Mouse (Mus musculus): ENCODE measurements around the gene Rhbdf1. TPM values are rescaled to one million over a fixed set of nuclear protein-coding genes. Genes with fewer than 3 reads are reported as not detected.
A peak's percentile ranks its signal among the peaks of the same experiment; 100 is the strongest.

The Rhbdf1 gene
- polyA plus RNA-seq, 2 experiments from 2014 or later, result 1.1 TPM; not detected in 1

DNA sequence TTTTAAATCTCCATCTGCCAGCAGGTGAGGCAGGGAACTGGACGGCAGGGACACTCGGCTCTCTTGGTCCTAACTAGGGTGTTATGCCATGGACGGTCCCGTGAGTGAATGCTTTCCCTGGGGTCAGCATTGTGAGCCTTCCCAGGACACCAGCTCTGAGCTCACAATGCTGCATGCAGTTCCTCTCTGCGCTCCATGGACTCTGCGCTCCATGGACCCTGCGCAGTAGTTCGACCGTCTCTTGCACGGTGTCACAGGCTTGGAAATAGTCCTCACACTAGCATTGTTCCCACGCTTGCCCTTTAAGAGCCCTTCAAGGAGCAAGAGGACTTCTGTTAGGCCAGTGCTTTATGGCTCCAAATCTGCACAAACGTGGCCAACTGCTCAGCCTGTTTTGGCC, 33.2 kb downstream of the Rhbdf1 start:
- ATAC-seq, result no peak

DNA sequence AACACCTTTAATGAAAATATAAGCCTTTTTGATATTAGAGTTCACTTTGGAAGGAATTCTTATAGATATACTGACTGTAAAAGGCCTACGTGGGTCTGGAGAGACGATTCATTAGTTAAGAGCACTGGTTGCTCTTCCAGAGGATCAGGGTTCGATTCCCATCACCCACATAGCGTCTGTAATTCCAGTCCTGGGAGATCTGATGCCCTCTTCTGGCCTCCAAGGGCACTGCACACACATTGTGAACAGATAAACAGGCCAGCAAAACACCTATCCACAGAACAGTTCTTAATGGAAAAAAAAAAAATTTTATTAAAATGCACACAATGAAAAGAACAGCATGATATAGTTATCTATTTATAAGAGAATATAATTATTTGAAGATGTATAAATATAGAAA, 34.8 kb downstream of the Rhbdf1 start:
- no peak for ATAC-seq

DNA sequence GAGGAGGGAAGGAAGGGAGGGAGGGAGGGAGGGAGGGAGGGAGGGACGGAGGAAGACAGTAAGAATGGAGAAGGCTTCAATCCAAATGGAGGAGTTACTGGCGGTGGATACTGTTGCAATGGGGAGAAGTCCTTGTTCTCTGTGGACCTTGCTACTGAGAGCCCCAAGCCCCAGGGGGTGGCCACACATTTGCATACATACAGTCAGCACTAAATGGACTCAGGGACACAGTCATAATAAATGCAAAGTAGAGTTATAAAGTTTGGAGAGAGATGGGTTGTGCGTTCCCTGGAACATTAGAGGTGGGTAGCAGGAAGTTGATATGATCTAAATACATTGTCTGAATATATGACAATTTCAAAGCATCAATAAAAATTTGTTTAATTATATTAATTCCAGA, 36.1 kb downstream of the Rhbdf1 start:
- ATAC-seq, result no peak

DNA sequence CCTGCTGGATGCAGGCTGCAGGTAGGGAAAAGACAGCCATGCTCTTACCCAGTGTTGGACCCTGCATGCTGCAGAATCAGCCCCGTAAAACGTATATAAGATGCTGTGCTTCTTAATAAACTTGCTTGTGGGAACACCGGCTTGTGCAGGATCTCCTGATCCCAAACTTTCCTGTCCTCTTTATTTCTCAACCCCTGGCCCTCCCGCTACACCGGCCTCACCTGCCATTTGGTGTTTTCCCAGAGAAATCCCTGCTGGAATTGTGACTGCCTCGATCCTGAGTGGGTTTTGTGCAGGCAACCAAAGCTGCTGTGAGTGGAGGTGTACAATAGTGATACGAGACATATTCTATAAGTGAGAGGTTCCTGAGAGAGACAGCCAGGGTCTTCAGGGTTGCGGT, 37.6 kb downstream of the Rhbdf1 start:
- ATAC-seq, result no peak

DNA sequence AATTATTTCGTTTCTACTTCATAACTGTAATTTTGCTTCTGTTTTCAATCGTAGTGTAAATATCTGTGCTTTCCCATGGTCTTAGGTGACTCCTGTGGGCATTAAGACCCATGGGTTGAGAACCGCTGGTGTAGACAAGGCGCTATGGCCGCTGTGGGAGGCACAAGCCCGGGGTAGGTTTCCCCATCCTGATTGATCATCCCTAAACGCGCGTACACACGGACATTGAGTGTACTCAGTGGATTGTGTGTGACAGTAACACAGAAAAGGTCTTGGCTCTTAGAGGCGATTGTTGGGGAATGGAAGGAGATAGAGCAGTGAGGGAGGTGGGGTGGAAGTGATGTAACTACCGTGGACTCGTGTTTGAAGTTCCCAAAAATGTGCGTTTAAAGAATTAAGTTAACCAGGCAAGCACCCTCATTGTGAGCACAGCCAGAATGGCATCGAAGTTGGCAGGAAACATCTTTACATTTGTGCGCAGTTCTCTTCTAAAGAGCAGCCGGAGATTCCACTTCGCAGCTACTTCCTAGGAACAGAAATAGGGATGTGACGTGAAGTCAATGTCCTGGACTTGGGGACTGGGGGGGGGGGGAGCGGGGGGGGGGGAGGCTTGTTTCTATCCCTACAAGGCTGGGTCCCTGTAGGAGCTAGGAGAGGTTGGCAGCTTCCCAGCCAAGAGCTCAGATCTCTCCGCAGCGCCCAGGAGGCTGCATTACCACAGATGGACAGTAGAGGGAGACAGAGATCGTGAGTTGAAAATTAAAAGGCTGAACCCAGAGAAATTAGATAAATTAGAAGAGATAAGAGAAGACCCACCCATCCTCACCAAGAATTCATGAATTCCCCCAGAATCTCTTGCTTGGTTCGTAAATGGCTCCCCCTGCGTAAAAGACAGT, 39.9 kb downstream of the Rhbdf1 start:
- ATAC-seq, result peak; percentile 68

DNA sequence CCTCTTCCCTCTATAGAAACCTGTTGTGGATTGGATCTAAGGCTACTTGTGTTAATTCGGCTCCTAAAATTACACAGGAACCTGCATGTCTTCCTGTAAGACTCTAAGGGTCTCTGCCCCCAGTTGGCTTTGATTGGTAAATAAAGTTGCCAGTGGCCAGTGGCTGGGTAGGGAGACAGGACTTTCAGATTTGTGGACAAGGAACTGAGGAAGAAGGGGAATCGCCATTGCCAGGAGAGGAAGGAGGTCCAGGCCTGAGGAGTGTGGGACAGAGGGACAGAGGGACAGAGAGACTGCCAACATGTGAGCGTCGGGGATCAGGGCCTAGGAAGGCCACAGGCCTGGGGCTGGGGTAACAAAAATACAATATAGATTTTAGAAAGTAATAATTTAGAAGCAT, 40.9 kb downstream of the Rhbdf1 start:
- ATAC-seq, result no peak

DNA sequence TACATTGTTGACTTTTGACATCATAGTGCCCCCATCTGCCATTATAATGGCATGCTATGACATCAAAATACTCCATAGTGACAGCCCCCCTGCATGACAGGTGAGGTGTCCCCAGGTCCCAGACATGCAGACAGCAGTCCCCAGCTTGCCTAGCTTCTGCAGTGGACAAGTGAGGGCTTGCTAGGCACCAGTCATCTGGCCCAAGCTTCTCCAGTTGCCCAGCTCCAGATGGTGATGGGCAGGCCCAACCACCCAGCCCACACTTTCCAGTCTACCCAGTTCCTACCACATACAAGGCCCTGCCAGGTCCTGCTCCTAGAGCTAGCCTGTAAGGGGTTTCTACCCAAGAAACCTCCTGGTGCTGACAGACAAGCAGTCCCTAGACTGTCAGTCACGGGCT, 43.6 kb downstream of the Rhbdf1 start:
- no peak for ATAC-seq

DNA sequence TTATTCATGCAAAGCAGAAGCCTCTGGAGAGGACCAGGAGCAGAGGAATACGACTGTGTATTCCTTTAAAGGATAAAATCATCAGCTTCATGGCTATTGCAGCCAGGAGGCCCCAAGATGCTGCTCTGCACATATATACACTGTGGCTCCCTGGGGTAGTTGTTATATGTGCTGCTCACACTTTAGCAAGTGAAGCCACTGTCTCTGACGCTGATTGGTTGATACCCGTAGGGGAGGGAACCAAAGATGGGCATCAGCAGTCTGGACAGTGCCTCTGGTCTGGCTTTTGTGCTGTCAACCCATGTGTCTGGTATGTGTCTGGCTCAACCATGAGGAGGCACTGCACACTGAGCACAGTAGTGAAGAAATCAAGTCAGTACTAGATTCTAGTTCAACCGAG, 55.4 kb downstream of the Rhbdf1 start:
- ATAC-seq, result no peak

DNA sequence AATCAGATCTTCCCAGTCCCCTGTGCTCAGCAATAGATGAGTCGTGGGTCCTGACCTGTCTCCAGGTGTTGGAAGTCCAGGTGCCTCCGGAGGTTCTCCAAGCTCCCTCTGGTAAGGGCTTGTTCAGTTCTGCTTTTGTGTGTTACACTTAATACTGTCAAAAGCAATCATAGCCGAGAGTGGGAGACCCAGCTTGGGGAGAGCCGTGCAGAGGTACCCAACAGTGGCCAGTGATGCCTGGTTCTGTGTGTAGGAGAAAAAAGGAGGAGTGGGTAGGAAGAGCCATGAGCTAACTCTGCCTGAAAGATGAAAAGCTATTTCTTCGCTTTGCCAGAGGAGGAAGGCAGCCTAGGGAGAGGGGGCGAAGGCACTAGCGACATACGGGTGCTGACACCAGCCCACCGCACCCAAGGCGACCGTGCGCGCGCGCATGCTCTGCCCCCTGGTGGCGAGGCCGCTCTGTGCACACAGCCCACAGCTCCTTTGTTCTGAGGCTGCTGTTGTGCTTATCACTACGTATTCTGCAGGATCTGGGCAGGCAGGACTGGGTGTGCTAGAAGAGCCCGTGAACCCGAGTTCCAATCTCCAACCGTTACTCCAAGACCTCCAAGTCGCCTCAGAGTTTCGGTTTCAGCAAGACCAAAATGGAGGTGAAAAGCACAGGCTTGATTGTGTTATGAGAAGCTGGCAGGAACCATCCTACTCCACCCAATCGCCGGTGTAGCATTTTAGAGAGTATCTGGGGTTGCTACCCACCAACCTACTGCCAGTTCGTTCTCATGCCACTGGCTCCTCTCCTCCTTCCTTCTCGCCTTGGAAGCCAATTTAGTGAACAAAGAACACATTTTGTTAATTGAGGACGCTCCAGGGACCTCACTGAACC, 59.9 kb downstream of the Rhbdf1 start:
- peak; percentile 96 for ATAC-seq

DNA sequence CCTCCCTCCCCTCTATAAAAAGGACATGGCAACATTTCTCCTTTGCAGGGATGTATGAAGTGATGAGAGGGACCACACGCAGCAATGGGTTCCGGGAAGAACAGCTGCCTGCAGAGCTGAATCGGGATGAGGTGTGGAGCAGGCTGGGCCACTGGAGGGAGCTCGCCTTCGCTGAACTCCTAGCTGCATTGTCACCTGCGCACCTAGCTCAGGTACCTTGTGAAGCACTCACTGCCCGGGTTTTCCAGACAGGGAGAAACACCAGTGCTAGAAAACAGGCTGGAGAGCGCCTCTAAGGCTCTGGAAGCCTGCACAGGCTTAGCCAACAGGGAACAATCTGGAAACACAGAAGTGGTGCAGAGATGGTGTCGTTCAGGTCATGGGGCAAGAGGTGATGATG, 60.6 kb downstream of the Rhbdf1 start:
- ATAC-seq, result no peak

DNA sequence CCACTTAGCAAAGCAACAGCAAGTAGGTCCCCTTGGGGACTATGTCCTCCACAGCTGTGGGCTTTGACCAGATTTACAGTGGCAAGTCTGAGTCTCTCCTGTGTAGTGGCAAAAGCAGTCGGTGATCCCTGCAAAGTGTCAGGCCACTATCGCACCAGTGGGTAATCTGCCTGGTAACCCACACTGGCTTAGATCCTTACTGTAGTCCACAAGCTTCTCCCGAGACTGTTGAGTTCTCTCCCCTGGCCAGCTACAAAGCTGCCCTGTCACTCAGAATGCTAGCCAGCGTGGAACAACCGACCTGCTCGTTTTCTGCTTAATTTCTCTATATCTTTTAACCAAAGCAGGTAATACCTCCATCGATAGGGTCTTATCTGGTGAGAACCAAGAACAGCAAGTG, 61.8 kb downstream of the Rhbdf1 start:
- no peak for ATAC-seq

Other genes starting within 250 kb of the Rhbdf1 start
- 10 to 100 TPM; 72.5 to 88.8 TPM for gene Nsg2, start 221.8 kb downstream of the Rhbdf1 start, polyA plus RNA-seq (2017; shearing (Covaris generic))
- gene Il9r, start 22.0 kb downstream of the Rhbdf1 start, polyA plus RNA-seq (2017; shearing (Covaris generic)), result 10 to 100 TPM in 1 of 2 experiments, 1 to 10 TPM in 1; 5.8 to 10.0 TPM
- 10 to 100 TPM; 55.7 to 58.6 TPM for gene Snrnp25, start 16.9 kb downstream of the Rhbdf1 start, polyA plus RNA-seq (2017; shearing (Covaris generic))
- 10 to 100 TPM; 27.0 to 39.9 TPM for gene Mpg, start 4.2 kb upstream of the Rhbdf1 start, polyA plus RNA-seq (2017; shearing (Covaris generic))
- 10 to 100 TPM; 39.1 to 68.6 TPM for gene Nprl3, start 45.4 kb upstream of the Rhbdf1 start, polyA plus RNA-seq (2017; shearing (Covaris generic))
- not detected for gene Hba-x, start 54.1 kb upstream of the Rhbdf1 start, polyA plus RNA-seq (2017; shearing (Covaris generic))
- gene Hba-a1, start 61.2 kb upstream of the Rhbdf1 start, polyA plus RNA-seq (2017; shearing (Covaris generic)), result 1 to 10 TPM; 3.9 to 4.5 TPM
- not detected for gene Hbq1b, start 64.7 kb upstream of the Rhbdf1 start, polyA plus RNA-seq (2017; shearing (Covaris generic))
- gene Hba-a2, start 74.2 kb upstream of the Rhbdf1 start, polyA plus RNA-seq (2017; shearing (Covaris generic)), result 10 to 100 TPM in 1 of 2 experiments, not detected in 1; 13.1 TPM
- gene Hbq1a, start 77.8 kb upstream of the Rhbdf1 start, polyA plus RNA-seq (2017; shearing (Covaris generic)), result not detected
- under 1 TPM in 1 of 2 experiments, not detected in 1; 0.28 TPM for gene Sh3pxd2b, start 125.5 kb upstream of the Rhbdf1 start, polyA plus RNA-seq (2017; shearing (Covaris generic))
- 1 to 10 TPM; 1.8 to 4.9 TPM for gene Ubtd2, start 233.1 kb upstream of the Rhbdf1 start, polyA plus RNA-seq (2017; shearing (Covaris generic))

Measured in CD4-positive, CD25-positive, alpha-beta regulatory T cell, adult 4 months (primary cell).